Mouse (Mus musculus): Measurements from ENCODE around the gene Ppp1r13b. TPM values are rescaled to one million over a fixed set of nuclear protein-coding genes. Genes with fewer than 3 reads are reported as not detected.

Ppp1r13b gene
- polyA plus RNA-seq, 1 experiment: 4.8 TPM

DNA sequence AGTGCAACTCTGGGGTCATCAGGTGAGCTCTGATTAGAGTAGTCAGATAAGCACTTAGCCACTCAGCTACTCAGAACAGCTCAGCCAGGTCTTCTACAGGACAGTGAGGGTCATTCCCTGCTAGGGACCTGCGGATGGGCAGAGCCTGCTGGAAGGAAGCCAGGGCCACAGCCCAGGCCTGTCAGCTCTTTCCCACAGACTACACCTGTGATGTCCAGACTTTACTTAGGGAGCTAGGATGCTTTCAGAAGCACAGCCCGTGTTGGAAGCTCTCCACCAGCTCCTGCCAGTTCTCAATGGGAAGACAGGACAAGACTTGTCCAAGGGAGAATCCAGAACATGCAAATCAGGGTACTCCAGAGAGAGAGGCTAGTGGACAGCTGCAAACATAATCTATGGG, 26.1 kb upstream of the Ppp1r13b start:
- H3K79me2 ChIP-seq (ENCODE audit: control insufficient read depth, insufficient read depth): no peaks in the 10 kb centered on the region
- H3K79me3 ChIP-seq (ENCODE audit: low read depth): no peaks in the 10 kb centered on the region
- H3K36me3 ChIP-seq (ENCODE audit: control insufficient read depth, insufficient read depth): no peaks in the 10 kb centered on the region
- no peak overlapping the region for H3ac ChIP-seq (ENCODE audit: control insufficient read depth, insufficient read length, low read depth)
- H3K27me3 ChIP-seq (ENCODE audit: control insufficient read depth, insufficient read depth, insufficient read length): no peaks in the 10 kb centered on the region
- no peak overlapping the region for H3K4me3 ChIP-seq (ENCODE audit: insufficient read depth, poor library complexity, severe bottlenecking)
- no peak for TF ChIP-seq CEBPB (IDR thresholded peaks at IDR 0.05; ENCODE audit: low read depth)

DNA sequence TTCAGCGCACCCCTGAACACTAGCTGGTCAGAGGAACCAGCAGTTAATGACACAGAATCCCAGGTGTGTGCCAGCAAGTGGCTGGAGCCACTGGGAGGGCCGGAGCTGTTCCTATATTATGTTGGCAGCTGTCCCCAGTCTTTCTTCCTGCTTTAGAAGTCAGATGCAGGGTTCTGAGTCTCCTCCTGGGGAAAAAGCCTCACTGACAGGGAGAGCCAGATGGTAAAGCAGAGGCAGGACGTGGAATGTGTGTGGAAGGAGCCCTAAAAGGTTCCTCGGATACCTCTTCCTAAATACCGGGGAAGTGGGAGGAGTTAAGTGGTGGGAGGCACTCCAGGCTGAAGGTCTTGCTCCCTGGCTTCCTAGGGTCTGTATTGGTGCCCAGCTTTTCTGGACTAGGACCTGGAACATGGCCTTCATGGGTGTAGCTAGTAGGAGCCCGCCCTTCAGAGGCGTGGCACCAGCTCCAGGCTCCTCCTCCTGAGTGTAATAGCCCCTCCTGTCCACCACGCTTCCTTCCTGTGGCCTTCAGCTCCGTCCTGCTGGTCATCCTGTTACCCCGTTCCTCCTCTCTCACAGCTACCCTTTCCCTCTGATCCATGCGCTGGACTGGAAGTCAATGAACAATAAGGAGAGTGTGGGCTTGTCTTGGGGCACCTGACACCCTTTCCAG, 25.3 kb upstream of the Ppp1r13b start:
- TF ChIP-seq MYOD1 (IDR thresholded peaks at IDR 0.05; ENCODE audit: control insufficient read depth, insufficient read length, low read depth) (no peak), USF1 (IDR thresholded peaks at IDR 0.05; ENCODE audit: low read depth) (no peak)
- H3K79me2 ChIP-seq (ENCODE audit: control insufficient read depth, insufficient read depth): no peaks in the 10 kb centered on the region
- H3K79me3 ChIP-seq (ENCODE audit: low read depth): no peaks in the 10 kb centered on the region

DNA sequence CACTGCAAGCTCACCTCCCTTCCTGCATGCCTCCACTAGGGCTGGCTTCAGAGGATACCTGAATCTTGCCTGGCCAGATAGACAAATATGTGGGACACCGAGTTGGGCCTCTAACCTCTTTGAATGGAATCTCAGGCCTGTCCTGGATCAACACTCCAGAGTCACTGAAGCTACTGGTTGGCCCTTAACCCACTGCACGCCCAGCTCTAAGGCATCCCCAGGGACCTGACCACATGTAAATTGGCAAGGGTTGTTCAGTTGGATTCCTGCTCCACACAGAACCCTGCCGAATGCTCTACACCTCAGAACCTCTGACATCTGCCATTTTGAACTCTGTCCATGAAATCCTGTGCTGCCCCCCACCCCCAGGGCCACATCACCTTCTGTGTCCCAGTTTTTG, 24.6 kb upstream of the Ppp1r13b start:
- TF ChIP-seq USF1 (IDR thresholded peaks at IDR 0.05; ENCODE audit: low read depth) (no peak), CTCF (IDR thresholded peaks at IDR 0.05; ENCODE audit: control insufficient read depth, insufficient read depth, insufficient read length) (no peak), CEBPB (IDR thresholded peaks at IDR 0.05; ENCODE audit: low read depth) (no peak), FOSL1 (IDR thresholded peaks at IDR 0.05; ENCODE audit: insufficient read depth, low read length, poor library complexity, severe bottlenecking) (no peak), MAX (IDR thresholded peaks at IDR 0.05) (no peak), MYOG (IDR thresholded peaks at IDR 0.05; ENCODE audit: control insufficient read depth, extremely low read depth, insufficient read length) (no peak), MYOD1 (IDR thresholded peaks at IDR 0.05; ENCODE audit: control insufficient read depth, insufficient read length, low read depth) (no peak)
- Histone ChIP-seq H3K4me3 (ENCODE audit: insufficient read depth, poor library complexity, severe bottlenecking) (no peak overlapping the region), H3K79me3 (ENCODE audit: low read depth) (no peaks in the 10 kb centered on the region), H3K36me3 (ENCODE audit: control insufficient read depth, insufficient read depth) (no peaks in the 10 kb centered on the region), H3K27me3 (ENCODE audit: control insufficient read depth, insufficient read depth, insufficient read length) (no peaks in the 10 kb centered on the region), H3ac (ENCODE audit: control insufficient read depth, insufficient read length, low read depth) (no peak overlapping the region), H3K79me2 (ENCODE audit: control insufficient read depth, insufficient read depth) (no peaks in the 10 kb centered on the region)

More for the DNA sequence above, 25.3 kb upstream of the Ppp1r13b start:
- H3K27me3 ChIP-seq (ENCODE audit: control insufficient read depth, insufficient read depth, insufficient read length): no peaks in the 10 kb centered on the region
- no peaks in the 10 kb centered on the region for H3K36me3 ChIP-seq (ENCODE audit: control insufficient read depth, insufficient read depth)
- no peak overlapping the region for H3K4me3 ChIP-seq (ENCODE audit: insufficient read depth, poor library complexity, severe bottlenecking)
- H3ac ChIP-seq (ENCODE audit: control insufficient read depth, insufficient read length, low read depth): no peak overlapping the region

DNA sequence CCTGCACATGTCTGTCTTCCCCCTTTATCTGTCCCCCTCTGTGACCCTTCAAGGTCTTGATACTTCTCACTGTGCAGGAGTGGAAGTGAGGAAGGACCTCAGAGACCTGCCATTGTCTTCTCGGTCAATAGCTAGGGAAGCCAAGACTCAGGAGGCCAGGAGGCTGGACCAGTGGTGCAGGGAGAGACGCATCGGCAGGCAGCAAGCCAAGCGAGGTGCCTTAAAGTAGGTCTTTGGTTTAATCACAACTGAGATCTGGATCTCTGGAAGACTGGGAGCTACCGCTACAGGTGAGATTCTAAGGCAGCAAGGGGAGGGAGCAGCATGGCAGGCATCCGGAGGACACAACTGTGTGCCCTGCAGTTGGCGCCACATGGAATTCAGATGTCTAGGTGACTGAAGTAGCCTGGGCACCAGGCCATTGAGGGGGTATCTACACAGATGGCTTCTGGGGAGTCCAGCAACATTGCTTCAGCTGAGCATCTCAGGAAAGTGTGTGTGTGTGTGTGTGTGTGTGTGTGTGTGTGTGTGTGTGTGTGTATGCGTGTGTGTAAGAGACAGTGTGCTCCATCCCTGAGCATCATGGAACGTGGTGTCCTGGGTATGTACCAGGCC, 23.6 kb upstream of the Ppp1r13b start:
- no peaks in the 10 kb centered on the region for H3K79me2 ChIP-seq (ENCODE audit: control insufficient read depth, insufficient read depth)
- no peaks in the 10 kb centered on the region for H3K79me3 ChIP-seq (ENCODE audit: low read depth)
- no peak for TF ChIP-seq MYOD1 (IDR thresholded peaks at IDR 0.05; ENCODE audit: control insufficient read depth, insufficient read length, low read depth)
- no peak for TF ChIP-seq USF1 (IDR thresholded peaks at IDR 0.05; ENCODE audit: low read depth)
- TF ChIP-seq CEBPB (IDR thresholded peaks at IDR 0.05; ENCODE audit: low read depth): no peak
- TF ChIP-seq MYOG (IDR thresholded peaks at IDR 0.05; ENCODE audit: control insufficient read depth, extremely low read depth, insufficient read length): no peak
- TF ChIP-seq FOSL1 (IDR thresholded peaks at IDR 0.05; ENCODE audit: insufficient read depth, low read length, poor library complexity, severe bottlenecking): no peak
- no peak for TF ChIP-seq MAX (IDR thresholded peaks at IDR 0.05)
- no peak for TF ChIP-seq CTCF (IDR thresholded peaks at IDR 0.05; ENCODE audit: control insufficient read depth, insufficient read depth, insufficient read length)

DNA sequence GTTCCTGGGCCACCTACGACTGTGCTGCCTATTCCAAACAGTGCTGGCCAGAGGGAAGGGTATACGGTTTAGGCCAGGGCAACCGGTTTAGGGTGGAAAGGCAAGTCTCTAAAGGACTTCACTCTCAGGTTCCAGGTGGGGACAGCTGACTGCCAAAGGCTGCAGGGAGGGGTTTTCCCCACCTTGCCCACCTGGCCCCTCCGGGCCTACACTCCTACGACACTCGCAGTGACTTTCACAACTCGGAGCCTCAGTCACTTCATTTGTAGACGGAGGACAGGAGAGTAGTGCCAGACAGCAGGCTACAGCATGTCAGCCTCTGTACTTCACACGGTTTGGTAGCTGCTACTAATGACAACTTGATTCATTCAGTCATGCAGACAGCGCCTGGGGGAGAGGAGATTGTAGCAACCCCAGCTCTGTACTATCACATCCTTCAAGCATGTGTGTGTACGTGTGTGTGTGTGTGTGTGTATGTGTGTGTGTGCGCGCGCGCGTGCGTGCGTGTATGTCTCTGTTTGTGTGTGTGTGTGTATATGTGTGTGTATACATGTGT, 20.6 kb upstream of the Ppp1r13b start:
- H3K79me2 ChIP-seq (ENCODE audit: control insufficient read depth, insufficient read depth): no peaks in the 10 kb centered on the region
- H3K36me3 ChIP-seq (ENCODE audit: control insufficient read depth, insufficient read depth): no peaks in the 10 kb centered on the region
- no peak overlapping the region for H3ac ChIP-seq (ENCODE audit: control insufficient read depth, insufficient read length, low read depth)
- TF ChIP-seq FOSL1 (IDR thresholded peaks at IDR 0.05; ENCODE audit: insufficient read depth, low read length, poor library complexity, severe bottlenecking) (no peak), CEBPB (IDR thresholded peaks at IDR 0.05; ENCODE audit: low read depth) (no peak), MAX (IDR thresholded peaks at IDR 0.05) (no peak), CTCF (IDR thresholded peaks at IDR 0.05; ENCODE audit: control insufficient read depth, insufficient read depth, insufficient read length) (no peak), USF1 (IDR thresholded peaks at IDR 0.05; ENCODE audit: low read depth) (no peak), MYOG (IDR thresholded peaks at IDR 0.05; ENCODE audit: control insufficient read depth, extremely low read depth, insufficient read length) (no peak), MYOD1 (IDR thresholded peaks at IDR 0.05; ENCODE audit: control insufficient read depth, insufficient read length, low read depth) (no peak)
- no peaks in the 10 kb centered on the region for H3K79me3 ChIP-seq (ENCODE audit: low read depth)
- no peaks in the 10 kb centered on the region for H3K27me3 ChIP-seq (ENCODE audit: control insufficient read depth, insufficient read depth, insufficient read length)
- H3K4me3 ChIP-seq (ENCODE audit: insufficient read depth, poor library complexity, severe bottlenecking): no peak overlapping the region

More for the DNA sequence above, 23.6 kb upstream of the Ppp1r13b start:
- H3K27me3 ChIP-seq (ENCODE audit: control insufficient read depth, insufficient read depth, insufficient read length): no peaks in the 10 kb centered on the region
- no peak overlapping the region for H3ac ChIP-seq (ENCODE audit: control insufficient read depth, insufficient read length, low read depth)
- no peaks in the 10 kb centered on the region for H3K36me3 ChIP-seq (ENCODE audit: control insufficient read depth, insufficient read depth)
- no peak overlapping the region for H3K4me3 ChIP-seq (ENCODE audit: insufficient read depth, poor library complexity, severe bottlenecking)

DNA sequence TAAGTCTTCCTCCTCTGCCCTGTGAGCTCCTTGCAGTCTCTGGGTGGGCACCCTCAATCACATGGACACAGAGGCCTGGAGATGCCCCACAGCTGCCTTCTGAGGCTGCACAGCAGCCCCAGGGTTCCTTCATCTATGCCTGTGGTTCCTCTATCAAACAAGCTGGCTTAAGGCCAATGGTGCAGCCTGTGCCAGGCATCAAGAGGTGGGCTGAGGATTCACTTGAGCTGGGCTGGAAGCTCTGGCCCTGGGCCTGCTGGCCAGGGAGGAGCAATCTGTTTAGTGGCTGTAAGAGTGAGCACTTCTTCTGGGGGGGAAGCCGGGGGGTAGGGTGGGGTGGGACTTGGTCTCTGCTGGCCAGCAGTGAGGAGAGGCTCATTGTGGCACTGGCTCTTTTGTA, 19.4 kb upstream of the Ppp1r13b start:
- Histone ChIP-seq H3K36me3 (ENCODE audit: control insufficient read depth, insufficient read depth) (no peaks in the 10 kb centered on the region), H3K4me3 (ENCODE audit: insufficient read depth, poor library complexity, severe bottlenecking) (no peak overlapping the region), H3K79me2 (ENCODE audit: control insufficient read depth, insufficient read depth) (no peaks in the 10 kb centered on the region), H3K79me3 (ENCODE audit: low read depth) (no peaks in the 10 kb centered on the region), H3ac (ENCODE audit: control insufficient read depth, insufficient read length, low read depth) (no peak overlapping the region), H3K27me3 (ENCODE audit: control insufficient read depth, insufficient read depth, insufficient read length) (no peaks in the 10 kb centered on the region)
- TF ChIP-seq MYOD1 (IDR thresholded peaks at IDR 0.05; ENCODE audit: control insufficient read depth, insufficient read length, low read depth) (no peak), USF1 (IDR thresholded peaks at IDR 0.05; ENCODE audit: low read depth) (no peak), FOSL1 (IDR thresholded peaks at IDR 0.05; ENCODE audit: insufficient read depth, low read length, poor library complexity, severe bottlenecking) (no peak), MAX (IDR thresholded peaks at IDR 0.05) (no peak), CTCF (IDR thresholded peaks at IDR 0.05; ENCODE audit: control insufficient read depth, insufficient read depth, insufficient read length) (no peak), CEBPB (IDR thresholded peaks at IDR 0.05; ENCODE audit: low read depth) (no peak), MYOG (IDR thresholded peaks at IDR 0.05; ENCODE audit: control insufficient read depth, extremely low read depth, insufficient read length) (no peak)
